Mouse (Mus musculus) myocyte (in vitro differentiated cells): ENCODE results near the gene Hbq1b.

Experiments used
- CEBPB ChIP-seq: IDR thresholded peaks from 2 replicates; pipeline ENCODE4 v1.6.1; 2011; ENCODE audit warnings: mild to moderate bottlenecking, moderate library complexity; ENCODE audit not compliant: poor library complexity, insufficient read depth, severe bottlenecking
- POLR2A ChIP-seq: IDR thresholded peaks from one replicate; pipeline ENCODE4 v1.6.1; 2011; ENCODE audit warnings: low read depth, mild to moderate bottlenecking, control low read depth, moderate library complexity; ENCODE audit not compliant: insufficient read length

GRCm38 (mm10) chr11:32250880-32251763 lies 35.6 kb upstream of the Hbq1b start:
- TF ChIP-seq POLR2A, result no peak
- no peak for TF ChIP-seq CEBPB
